Mouse (Mus musculus) megakaryocyte, embryonic 14.5 days (primary cell): ENCODE results near the gene Slc4a5.

Experiments
- FLI1 ChIP-seq: IDR thresholded peaks from 2 replicates; pipeline ENCODE4 v1.6.1; 2012; ENCODE audit warnings: low read length, inconsistent platforms, mixed read lengths
- GATA1 ChIP-seq: IDR thresholded peaks from 3 replicates; pipeline ENCODE4 v1.6.1; 2012; ENCODE audit warnings: mixed read lengths, low read length, inconsistent platforms, borderline replicate concordance

DNA sequence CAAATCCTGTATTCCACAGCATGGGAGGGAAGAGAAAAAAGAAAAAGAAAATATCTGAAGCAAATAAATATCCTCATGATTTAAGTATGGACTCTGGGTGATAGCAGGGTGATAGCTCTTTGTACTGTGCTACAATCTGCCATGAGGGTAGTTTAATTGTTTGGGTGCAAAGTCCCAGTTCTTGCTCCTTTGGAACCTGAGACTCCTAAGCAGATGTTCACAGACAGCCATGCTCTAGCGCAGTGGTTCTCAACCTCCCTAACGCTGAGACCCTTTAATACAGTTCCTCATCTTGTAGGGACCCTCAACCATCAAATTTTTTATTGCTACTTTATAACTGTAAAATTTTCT, 11.6 kb upstream of the Slc4a5 start:
- no peak for TF ChIP-seq GATA1
- no peak for TF ChIP-seq FLI1
